Mouse (Mus musculus) bone marrow, adult 2 months (tissue): ENCODE measurements around the gene Cyp2g1.

Experiments used
- CTCF ChIP-seq: fragments of 200-500 bp; IDR thresholded peaks from 2 replicates; pipeline ENCODE4 v1.5.1; 2011; ENCODE audit warnings: low read length, control low read depth; ENCODE audit not compliant: control insufficient read depth, insufficient read depth
- POLR2A ChIP-seq: fragments of 200-500 bp; IDR thresholded peaks from 2 replicates; pipeline ENCODE4 v1.6.1; 2011; ENCODE audit warnings: low read depth, mild to moderate bottlenecking, control low read depth, low read length, borderline replicate concordance; ENCODE audit not compliant: control insufficient read depth

DNA sequence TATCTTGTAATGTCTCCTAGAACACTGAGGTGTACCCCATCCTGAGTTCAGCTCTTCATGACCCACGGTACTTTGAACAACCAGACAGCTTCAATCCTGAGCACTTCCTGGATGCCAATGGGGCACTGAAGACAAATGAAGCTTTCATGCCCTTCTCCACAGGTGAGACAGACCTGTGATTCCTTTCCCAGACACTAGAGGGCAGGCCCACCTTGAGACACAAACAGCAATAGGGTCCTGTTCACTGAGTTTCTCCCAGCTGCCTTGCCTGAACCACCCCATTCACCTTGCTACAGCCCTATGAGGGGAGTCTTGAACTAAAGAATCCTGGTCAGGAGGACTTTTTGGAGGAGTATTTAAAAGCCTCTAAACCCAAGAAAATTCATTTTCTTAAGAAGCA, 41.6 kb upstream of the Cyp2g1 start:
- TF ChIP-seq CTCF (peak; percentile 24; the same call in 1 of the 2 replicates), POLR2A (no peak)
